Mouse (Mus musculus): Measurements from ENCODE around the gene Ptgds.

Ptgds gene

GRCm38 (mm10) chr2:25469969-25470368 is at the start of gene Ptgds:
TSS of gene Ptgds (minus strand) at chr2:25470046.
- DNase-seq (ENCODE audit: low spot score in 2 of 2): no peak

DNA sequence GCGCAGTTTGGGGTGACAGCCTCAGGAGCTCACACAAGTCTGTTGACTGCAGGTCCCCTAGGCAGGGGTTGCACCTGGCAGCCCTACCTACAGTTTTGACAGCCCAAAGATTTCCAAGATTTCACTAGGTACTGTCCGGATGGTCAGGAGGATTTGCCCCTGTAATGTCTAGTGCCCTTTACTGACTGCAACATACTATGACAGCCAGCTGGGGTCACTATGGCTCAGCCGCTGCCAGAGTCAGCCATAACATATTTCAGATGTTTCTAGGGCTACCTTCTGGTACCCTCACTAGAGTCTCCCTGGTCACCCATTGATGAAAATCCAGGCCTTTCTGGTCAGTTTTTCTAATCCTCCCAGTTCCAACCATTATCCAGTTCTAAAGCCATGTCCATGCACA is 40.1 kb upstream of the Ptgds start:
- DNase-seq (ENCODE audit: low spot score in 2 of 2): no peak

GRCm38 (mm10) chr2:25506964-25507363 is 37.1 kb upstream of the Ptgds start:
- no peak for DNase-seq (ENCODE audit: low spot score in 2 of 2)

GRCm38 (mm10) chr2:25505860-25506259 is 36.0 kb upstream of the Ptgds start:
- no peak for DNase-seq (ENCODE audit: low spot score in 2 of 2)

DNA sequence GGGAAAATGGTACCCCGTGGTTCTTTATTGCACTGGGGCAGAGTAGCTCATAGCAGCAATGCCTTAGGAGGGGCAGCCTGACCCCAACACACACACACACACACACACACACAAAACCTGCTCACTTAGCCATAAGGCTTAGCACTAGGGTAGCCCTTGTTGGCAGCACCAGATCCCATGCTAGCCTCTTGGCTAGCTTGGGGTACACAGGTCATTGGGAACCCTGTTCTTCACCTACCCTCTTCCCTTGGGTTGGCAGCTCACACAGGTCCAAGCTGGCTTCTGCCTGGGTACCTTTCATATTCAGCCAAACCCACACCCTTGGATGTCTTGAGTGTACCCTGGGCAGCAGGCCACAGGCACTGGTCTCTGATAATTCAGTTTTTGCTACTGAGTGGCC is 35.2 kb upstream of the Ptgds start:
- no peak for DNase-seq (ENCODE audit: low spot score in 2 of 2)

- DNase-seq (ENCODE audit: low spot score in 2 of 2): no peak
These were observed 34.7 kb upstream of the Ptgds start for GRCm38 (mm10) chr2:25504538-25504937.

DNA sequence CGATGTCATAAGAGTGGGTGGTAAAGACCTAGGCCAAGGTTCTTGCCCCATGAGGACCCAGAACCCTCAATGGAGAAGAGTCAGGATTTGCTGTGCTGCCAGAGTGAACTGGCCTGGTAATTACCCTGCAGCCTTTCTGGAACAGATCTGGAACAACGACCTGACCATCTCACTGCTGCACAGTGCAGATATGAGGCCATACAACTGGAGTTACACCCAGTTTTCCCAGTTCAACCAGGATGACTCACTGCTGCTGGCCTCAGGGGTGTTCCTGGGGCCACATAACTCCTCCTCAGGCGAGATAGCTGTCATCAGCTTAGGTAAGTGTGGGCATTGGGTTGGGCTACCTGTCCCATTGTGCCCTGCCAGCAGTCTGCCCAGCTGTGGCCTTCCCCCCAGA is 32.9 kb upstream of the Ptgds start:
- DNase-seq (ENCODE audit: low spot score in 2 of 2): no peak

DNA sequence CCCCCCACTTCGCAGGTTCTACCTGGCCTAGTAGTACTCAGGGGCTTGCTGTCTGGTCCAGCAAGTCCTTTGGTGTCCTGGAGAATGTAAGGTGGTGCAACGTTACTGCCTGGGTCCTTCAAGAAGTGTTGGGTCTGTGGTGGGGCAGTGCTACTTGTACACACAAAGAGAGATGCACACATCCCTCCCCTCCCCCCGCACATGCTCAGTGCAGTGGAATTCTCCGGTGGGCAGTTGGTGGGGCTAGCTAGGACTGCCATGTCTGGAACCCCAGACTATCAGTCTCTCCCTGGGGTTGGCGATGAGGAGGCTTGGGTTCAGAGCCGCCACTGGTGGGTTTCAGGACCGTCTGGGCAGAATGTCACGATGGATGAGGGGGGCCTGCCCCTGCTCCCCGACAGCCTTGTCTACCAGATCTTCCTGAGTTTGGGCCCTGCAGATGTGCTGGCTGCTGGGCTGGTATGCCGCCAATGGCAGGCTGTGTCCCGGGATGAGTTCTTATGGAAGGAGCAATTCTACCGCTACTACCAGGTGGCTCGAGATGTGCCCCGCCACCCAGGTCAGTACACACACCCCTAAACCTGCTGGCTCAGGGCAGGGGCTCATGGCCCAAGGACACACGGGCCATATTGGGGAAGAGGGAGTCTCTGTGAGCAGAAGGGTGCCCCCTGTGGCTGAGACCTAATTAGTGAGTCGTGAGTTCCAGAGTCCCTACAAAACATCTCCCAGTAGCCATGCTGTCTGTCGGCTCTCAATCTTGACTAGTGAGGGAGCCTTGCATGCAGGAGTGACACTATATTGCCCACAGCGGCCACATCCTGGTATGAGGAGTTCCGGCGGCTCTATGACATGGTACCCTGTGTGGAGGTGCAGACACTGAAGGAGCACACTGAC is 32.0 kb upstream of the Ptgds start, which contains the start of gene C8g:
TSS of gene C8g (minus strand) at position 127 of the 894 bp plus-strand sequence.
- no peak for DNase-seq (ENCODE audit: low spot score in 2 of 2)

DNA sequence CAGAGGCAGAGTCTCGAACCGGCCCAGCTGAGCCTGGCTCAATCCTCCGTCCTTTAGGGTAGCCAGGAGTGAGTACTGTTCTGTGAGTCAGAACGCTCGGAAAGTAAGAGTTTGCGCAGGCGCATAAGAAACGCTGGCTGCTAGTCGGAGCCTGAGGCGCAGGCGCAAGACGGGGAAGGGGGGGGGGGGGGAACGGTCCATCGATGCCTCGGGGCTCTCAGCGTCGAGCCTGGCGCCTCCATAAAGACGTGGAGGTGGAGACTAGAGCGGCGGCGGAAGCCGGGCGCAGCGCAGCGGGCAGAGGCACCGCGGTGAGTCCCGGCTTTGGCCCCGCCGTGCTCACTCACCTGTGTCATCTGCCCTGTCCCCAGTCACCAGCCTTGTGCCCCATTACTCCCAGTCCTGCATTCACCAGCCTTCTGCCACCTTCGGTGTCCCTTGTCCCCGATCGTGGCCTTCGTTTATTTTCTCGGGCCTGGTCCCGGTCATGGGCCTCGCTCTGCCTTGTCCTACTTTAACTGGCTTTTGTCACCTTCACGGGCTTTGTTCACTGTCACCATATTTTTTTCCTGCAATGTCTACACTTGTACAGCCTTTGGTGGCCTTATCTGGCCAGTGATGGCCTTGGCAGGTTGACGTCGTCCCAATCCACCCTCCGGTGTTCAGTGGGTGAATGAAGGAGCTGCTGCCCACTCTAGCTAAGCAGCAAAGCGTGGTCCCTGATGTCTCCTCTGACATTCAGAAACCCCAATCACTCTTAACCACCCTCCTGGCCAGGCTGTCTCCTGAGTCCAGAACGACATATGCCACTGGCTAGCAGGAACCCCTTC is 30.9 kb upstream of the Ptgds start, which contains the start of gene Fbxw5:
TSS of gene Fbxw5 (plus strand) at position 175 of the 830 bp plus-strand sequence.
- DNase-seq (ENCODE audit: low spot score in 2 of 2): peak; percentile 82 to 87

DNA sequence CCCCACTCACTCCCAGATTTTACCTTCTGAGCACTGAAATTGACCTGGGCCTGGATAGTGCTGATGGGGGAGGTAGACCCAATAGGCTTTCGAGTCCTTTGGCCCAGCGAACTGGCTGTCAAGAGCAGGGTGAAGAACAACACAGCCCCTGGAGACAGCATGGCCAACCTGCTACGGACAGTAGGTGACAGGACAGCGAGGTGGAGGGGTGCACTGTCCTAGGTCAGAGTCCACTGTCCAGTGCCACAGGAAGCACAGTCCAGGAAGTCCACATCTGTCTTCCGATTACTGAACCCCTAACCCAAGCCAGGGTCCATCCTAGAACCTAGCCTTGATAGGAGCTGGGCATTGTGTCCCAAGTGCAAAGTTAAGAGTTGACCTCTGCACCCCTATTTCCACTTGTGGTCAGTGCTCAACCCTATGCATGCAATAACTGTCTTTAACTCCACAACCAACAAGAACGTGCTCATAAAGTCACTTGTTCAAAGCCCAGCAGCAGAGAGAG is 30.3 kb upstream of the Ptgds start:
- no peak for DNase-seq (ENCODE audit: low spot score in 2 of 2)

- no peak for DNase-seq (ENCODE audit: low spot score in 2 of 2)
These were observed 29.0 kb upstream of the Ptgds start for GRCm38 (mm10) chr2:25498622-25499478.

DNA sequence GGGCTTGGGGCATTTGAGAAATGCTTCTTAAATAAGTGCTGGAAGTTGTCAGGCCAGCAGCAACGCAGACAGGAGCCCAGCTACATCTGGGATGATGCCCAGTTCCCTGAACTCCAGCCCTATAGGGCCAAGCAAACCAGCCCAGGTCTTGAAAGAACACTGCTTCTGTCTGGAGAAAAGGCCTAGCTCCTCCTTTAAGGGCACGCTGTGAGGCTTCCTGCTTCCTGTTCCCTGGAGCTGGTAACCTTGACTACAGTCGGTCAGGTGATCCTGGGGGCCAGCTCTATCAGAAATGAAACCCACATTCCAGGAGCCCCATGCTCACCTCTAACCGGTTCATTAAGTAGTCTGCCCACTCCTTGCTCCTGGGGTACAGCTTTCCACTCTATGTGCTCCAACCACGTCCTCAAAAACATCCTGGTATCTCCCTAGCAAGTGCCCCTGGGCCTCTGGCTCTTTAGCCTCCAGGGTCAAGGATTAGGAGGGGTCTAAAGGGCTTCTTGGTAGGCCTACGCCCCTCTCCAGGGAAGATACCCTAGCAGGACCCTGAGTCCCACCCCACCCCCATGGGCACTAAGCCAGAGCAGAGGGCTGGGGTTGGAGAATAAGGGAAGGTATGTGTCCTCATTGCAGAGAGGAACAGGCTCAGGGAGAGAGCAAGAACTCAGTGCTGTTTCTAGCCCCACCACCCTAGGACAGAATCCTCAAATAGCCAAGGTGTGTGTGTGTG is 28.2 kb upstream of the Ptgds start:
- DNase-seq (ENCODE audit: low spot score in 2 of 2): no peak

DNA sequence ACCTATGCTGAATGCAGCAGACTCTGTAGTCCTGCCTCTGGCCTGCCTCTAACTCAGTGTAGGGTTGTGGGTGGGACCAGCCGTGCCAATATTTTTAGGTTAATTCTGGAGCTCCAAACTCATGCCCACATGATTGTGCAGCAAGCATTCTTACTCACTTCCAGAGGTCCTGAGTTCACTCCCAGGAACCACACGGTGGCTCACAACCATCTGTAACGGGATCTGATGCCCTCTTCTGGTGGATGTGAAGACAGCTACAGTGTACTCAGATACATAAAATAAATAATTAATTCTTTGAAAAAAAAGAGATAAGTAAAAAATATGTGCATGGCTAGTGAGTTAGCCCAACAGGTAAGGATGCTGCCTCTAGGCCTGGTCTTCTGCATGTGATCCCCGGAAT is 26.6 kb upstream of the Ptgds start:
- no peak for DNase-seq (ENCODE audit: low spot score in 2 of 2)

GRCm38 (mm10) chr2:25493476-25493961 is 23.7 kb upstream of the Ptgds start, which contains the start of gene Lcn12:
TSS of gene Lcn12 (minus strand) at chr2:25493911.
- DNase-seq (ENCODE audit: low spot score in 2 of 2): no peak

DNA sequence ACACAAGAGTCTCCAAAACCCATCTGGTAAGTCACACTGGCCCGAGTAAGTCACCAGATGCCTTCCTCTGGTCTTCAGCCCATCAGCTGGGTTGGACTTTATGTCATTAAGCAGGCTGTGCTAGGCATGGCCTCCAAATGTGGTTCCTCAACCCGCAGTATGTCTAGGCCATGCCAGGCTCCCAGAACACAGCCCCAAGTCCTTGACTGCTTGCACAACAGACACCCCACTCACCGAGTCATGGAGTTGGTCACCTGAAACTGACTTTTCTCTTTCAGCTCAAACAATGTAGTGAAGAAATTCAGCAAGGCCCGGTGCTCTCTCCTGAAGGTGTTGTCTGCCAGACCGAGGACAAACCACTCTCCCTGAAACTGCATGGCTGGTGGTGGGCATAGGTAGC is 23.1 kb upstream of the Ptgds start:
- no peak for DNase-seq (ENCODE audit: low spot score in 2 of 2)

GRCm38 (mm10) chr2:25488671-25489068 is 18.8 kb upstream of the Ptgds start:
- no peak for DNase-seq (ENCODE audit: low spot score in 2 of 2)

DNA sequence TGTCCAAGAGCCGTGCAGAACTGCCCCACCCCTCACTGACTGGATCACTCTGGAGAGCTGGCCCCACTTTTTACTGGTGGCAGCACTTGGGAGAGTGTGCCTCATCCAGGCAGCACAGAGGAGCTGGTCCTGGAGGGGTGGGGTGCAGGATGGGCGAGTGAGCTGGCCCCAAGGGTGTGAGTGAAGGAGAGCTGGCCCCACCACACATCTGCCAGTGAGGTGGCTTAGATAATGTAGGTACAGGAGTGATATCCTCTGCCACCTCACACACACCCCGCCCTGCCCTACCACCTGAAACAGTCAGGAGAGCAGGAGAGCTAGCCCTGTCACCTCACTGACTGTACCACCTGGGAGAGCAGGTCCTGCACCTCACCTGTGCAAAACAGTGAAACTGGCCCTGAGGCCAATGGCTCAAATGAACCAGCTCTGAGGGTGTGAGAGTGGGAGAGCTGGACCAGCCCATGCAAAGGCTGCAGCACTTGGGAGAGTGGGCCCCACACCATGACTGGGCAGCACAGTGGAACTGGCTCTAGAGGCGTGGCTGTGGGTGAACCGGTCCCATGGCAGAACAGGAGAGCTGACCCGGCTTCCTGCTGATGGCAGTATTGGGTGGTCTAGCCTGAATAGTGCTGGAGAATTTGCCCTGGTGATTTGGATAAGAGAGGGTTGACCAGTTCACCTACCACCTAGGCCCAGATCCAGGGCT is 18.3 kb upstream of the Ptgds start:
- no peak for DNase-seq (ENCODE audit: low spot score in 2 of 2)

DNA sequence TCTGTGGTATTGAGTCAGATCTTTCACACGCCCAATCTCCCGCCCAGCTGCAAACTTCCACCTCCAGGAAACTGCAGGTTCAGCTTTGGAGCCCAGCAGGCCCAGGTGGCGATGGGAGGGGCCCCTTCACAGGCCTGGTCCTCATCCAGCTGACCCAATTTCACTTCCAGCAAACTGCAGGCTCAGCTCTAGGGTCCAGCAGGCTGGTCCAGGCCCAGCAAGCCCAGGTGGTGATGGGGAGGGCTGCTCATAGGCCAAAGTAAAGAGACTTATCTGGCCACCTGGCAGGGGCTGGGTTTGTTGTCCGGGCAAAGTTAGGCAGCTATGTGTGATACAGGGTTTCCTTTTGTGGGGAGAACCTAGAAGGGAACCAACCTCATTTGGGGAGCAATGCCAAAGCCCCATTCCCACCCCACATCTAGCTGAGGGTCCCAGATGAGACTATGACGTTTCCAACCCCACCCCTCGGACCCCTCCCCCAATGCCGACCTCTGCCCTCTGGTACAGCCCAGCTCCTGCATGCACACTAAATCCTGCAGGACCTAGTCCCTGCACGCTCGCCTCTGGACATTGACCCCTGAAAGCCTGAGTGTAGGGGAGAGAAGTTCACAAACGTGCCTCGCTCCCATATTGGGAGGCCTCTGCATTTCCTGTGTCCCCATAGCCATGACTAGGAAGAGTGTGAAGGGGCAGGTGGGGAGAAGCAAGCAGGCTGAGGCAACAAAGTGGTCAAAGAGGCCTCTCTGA is 15.2 kb upstream of the Ptgds start:
- no peak for DNase-seq (ENCODE audit: low spot score in 2 of 2)

GRCm38 (mm10) chr2:25482969-25483368 is 13.1 kb upstream of the Ptgds start:
- peak; percentile 36 to 57 for DNase-seq (ENCODE audit: low spot score in 2 of 2)
